Mouse (Mus musculus) effector memory CD4-positive, alpha-beta T cell, adult 7 months (primary cell): ENCODE results near the gene Btbd35f20. TPM values are rescaled to one million over a fixed set of nuclear protein-coding genes. Genes with fewer than 3 reads are reported as not detected.

Source experiments
- polyA plus RNA-seq: library from polyadenylated mRNA; unstranded; fragments of 100-300 nt; shearing (Covaris generic); gene quantifications from one replicate; pipeline ENCODE4 v1.2.1, GENCODE M21; 2017

Btbd35f20 gene
- not detected for polyA plus RNA-seq

GRCm38 (mm10) chrX:4291145-4291544, at the start of gene Btbd35f20:
TSS of gene Btbd35f20 (minus strand) at chrX:4291245.

Other genes with a start within 250 kb of the Btbd35f20 start
- not detected for gene Btbd35f28, start 94.7 kb downstream of the Btbd35f20 start, polyA plus RNA-seq
- gene Btbd35f17, start 79.4 kb upstream of the Btbd35f20 start, polyA plus RNA-seq: not detected